Mouse (Mus musculus): ENCODE measurements at regions not wholly inside any gene's neighbourhood (a gene's known extent, or its start where the extent isn't known, plus 50 kb on each side); places are given as distances from the start of the nearest gene placed in this dataset.

DNA sequence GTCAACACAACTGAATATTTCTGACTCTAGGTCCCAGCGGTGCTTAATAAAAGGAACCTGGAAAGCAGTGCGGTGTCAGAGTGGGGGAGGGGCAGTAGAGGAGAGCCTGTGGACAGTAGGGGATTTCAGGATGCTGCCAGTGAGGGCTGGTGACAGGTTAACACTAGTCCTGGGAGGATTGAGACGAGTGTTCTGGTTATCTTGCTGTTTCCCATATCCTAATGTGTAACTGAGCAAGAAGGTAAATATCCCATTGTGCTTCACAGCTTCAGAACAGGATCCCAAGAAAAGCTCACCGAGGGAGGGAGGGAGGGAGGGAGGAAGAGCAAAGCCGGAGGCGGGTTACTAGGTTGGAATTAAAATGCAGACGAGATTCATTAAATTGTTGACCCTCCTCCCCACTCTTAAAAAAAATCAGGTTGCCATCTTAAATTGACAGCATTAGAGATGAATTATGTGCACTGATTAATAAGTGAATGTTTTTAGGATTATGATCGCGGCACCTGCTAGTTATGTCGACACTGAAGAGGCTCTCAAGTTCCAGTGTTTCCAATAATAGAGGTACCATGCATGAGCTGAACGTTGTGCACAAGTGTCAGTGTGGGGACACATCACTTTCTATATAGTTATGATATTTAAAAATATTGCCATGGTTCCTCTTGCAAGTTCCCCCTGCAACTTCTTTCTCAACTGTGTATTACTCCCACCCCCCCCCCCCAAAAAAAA, 1053.3 kb downstream of the 5730522E02Rik start:
- no peak for DNase-seq (ENCODE audit: low read depth, low spot score)

DNA sequence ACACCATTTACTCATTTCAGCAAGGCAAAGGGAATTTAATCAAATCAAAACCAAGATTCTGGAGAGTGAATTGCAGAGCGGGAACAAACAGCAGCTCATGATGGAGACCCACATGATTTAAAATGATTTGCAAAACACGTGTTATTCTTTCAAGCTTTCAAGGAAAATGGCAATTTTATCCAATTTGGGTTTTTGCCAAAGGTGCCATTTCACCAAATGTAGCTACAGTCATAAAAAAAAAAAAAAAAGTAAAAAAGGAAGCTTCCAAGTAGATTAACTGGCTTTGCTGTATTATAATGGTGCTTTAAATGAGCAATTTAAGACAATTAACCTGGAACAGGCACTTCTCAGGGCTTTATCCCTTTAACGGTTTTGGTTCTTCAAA, 1052.7 kb downstream of the 5730522E02Rik start:
- DNase-seq (ENCODE audit: low read depth, low spot score): no peak

DNA sequence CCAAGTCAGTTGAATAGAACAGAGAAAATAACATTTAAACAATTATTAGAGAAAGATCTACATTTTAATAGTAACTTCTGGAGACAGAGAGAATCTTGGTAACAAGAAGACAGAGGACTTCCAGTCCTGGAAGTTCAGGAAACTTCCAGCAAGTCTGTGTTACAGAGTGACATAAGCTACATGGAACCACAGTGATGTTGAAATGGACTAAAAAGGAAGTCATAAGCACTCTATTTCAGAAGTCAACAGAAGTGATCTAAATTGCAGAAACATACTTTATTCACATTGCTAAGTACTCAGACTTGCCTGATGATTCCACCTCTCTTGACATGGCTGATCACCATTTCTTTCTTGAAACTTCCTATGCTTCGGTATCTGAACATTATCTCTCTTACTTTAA, 1051.7 kb downstream of the 5730522E02Rik start:
- no peak for DNase-seq (ENCODE audit: low read depth, low spot score)

DNA sequence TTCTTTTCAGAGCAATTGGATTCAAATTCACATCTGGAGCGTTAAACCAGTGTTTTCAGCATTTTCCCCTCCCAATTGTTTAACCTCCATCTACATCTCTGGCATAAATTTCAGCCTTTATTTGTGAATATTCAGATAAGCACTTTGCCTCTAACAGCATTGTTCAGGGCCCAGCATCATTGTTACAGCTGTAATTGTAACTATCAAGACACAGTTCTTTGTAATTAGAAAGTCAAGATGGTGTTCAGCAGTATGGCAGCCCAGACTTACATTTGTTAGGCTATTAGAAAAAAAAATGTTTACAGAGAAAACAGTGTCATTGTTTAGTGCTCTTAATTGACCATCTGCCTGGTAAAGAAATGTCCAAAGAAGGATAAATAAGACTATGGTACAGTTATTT, 1042.6 kb downstream of the 5730522E02Rik start:
- no peak for DNase-seq (ENCODE audit: low read depth, low spot score)

DNA sequence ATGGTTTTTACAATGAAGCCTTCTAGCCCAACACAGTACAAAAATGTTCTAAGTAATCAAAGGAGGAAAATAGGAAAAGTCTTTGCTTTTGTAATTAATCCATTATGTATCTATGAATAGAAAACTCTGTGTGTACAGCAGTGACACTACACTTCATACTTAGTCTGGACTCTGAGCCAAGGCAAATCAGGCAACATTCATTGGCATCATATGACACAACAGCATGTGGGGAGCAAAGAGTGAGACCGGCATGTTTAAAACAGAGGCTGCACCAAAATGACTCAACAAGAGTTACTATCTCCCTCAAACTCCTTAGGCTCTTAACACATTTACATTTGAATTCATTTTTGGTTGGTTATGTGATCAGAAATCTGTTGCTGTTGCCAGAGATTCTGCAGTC, 1039.5 kb downstream of the 5730522E02Rik start:
- DNase-seq (ENCODE audit: low read depth, low spot score): no peak

Measured in ES-CJ7 (cell line).